Mouse (Mus musculus) heart, embryonic 15.5 days (tissue): Measurements from ENCODE around the gene Zfp784. TPM values are rescaled to one million over a fixed set of nuclear protein-coding genes. Genes with fewer than 3 reads are reported as not detected.
"Not testable (repeated sequence)": the region's sequence is repeated elsewhere in the genome, so short reads cannot be mapped to it uniquely, and the experiment has no call there.

Source experiments
- ATAC-seq: fragments of 200-750 bp; cut with Nextera tagmentation; replicated peaks from 2 replicates; pipeline ENCODE4 v1.8.0; 2017; ENCODE audit warnings: low read depth, moderate TSS enrichment; ENCODE audit not compliant: insufficient number of reproducible peaks, insufficient read depth, low FRiP score
- H3K27ac ChIP-seq: fragments of 300-500 bp; sonication (generic); 2 replicates; pipeline ENCODE4 v1.5.1; 2015; ENCODE audit warnings: mild to moderate bottlenecking, inconsistent platforms
- H3K27me3 ChIP-seq: fragments of 300-500 bp; sonication (generic); 2 replicates; pipeline ENCODE4 v1.6.1; 2015; ENCODE audit warnings: inconsistent platforms
- H3K36me3 ChIP-seq: fragments of 300-500 bp; sonication (generic); 2 replicates; pipeline ENCODE4 v1.6.1; 2015; ENCODE audit warnings: mild to moderate bottlenecking, inconsistent platforms
- H3K4me1 ChIP-seq: fragments of 300-500 bp; sonication (generic); replicated peaks from 2 replicates; pipeline ENCODE4 v1.6.1; 2015; ENCODE audit warnings: inconsistent platforms
- H3K4me2 ChIP-seq: fragments of 300-500 bp; sonication (generic); 2 replicates; pipeline ENCODE4 v1.6.1; 2015; ENCODE audit warnings: inconsistent platforms, mild to moderate bottlenecking, moderate library complexity
- H3K4me3 ChIP-seq: fragments of 300-500 bp; sonication (generic); 2 replicates; pipeline ENCODE4 v1.5.1; 2015; ENCODE audit warnings: mild to moderate bottlenecking, inconsistent platforms
- H3K9ac ChIP-seq: fragments of 300-500 bp; sonication (generic); 2 replicates; pipeline ENCODE4 v1.6.1; 2015; ENCODE audit warnings: mild to moderate bottlenecking, inconsistent platforms
- H3K9me3 ChIP-seq: fragments of 300-500 bp; sonication (generic); replicated peaks from 2 replicates; pipeline ENCODE4 v1.6.1; 2016; ENCODE audit warnings: inconsistent platforms
- WGBS: fragments of 180-500 bp; shearing (Covaris S2); methylation state at CpG from one replicate; pipeline ENCODE4 v1.1.7; 2015; ENCODE audit warnings: mixed read lengths; 5-methylcytosine and 5-hydroxymethylcytosine counted together
- polyA plus RNA-seq: library from polyadenylated mRNA; unstranded; fragments of >200 nt; fragmentation: Nextera tagmentation; extraction: Ambion mirVana; gene quantifications from 2 replicates; pipeline ENCODE4 v1.2.1, GENCODE M21; 2015

The Zfp784 gene
- polyA plus RNA-seq, 1 experiment from 2014 or later, result 5.4 TPM

GRCm38 (mm10) chr7:5002876-5003275, 35.4 kb downstream of the Zfp784 start:
- ATAC-seq, H3K9ac ChIP-seq, H3K4me2 ChIP-seq, H3K27me3 ChIP-seq, H3K27ac ChIP-seq, H3K9me3 ChIP-seq, H3K4me1 ChIP-seq, H3K4me3 ChIP-seq: not testable (repeated sequence)
- WGBS, result 60% methylated on average over 8 of the region's 8 CpGs
- H3K36me3 ChIP-seq, result peaks cover 18% of the 10 kb centered on the region

- ATAC-seq, result no peak
- Histone ChIP-seq H3K36me3 (no peaks in the 10 kb centered on the region), H3K27me3 (no peaks in the 10 kb centered on the region), H3K4me2 (no peak overlapping the region), H3K9me3 (no peaks in the 10 kb centered on the region), H3K4me3 (no peak overlapping the region), H3K9ac (no peak overlapping the region), H3K27ac (no peak overlapping the region), H3K4me1 (peaks cover 14% of the 10 kb centered on the region)
- WGBS, result 61% methylated on average over 2 of the region's 2 CpGs
Measured at GRCm38 (mm10) chr7:4999876-5000275, 38.4 kb downstream of the Zfp784 start.

- WGBS, result 54% methylated on average over 8 of the region's 8 CpGs
- H3K4me2 ChIP-seq, result peak overlapping the region; percentile 82
- peaks cover 20% of the 10 kb centered on the region for H3K27me3 ChIP-seq
- peaks cover 22% of the 10 kb centered on the region for H3K36me3 ChIP-seq
- H3K9ac ChIP-seq, result no peak overlapping the region
- H3K4me1 ChIP-seq, result peaks cover 27% of the 10 kb centered on the region
- no peak for ATAC-seq
- H3K9me3 ChIP-seq, result no peaks in the 10 kb centered on the region
- peak overlapping the region; percentile 59; the same call in 1 of the 2 replicates for H3K27ac ChIP-seq
- peak overlapping the region; percentile 71 for H3K4me3 ChIP-seq
Measured at GRCm38 (mm10) chr7:4996934-4997333, 41.3 kb downstream of the Zfp784 start.

GRCm38 (mm10) chr7:4996003-4996895, 42.0 kb downstream of the Zfp784 start, which contains the start of gene Zfp579:
TSS of gene Zfp579 (minus strand) at chr7:4996158.
- Histone ChIP-seq H3K36me3 (peaks cover 22% of the 10 kb centered on the region), H3K27ac (peak within 1 kb of the TSS; percentile 59), H3K4me1 (peaks cover 27% of the 10 kb centered on the region), H3K4me2 (peak within 1 kb of the TSS; percentile 82), H3K27me3 (peaks cover 20% of the 10 kb centered on the region), H3K9ac (peak within 1 kb of the TSS; percentile 75), H3K9me3 (no peaks in the 10 kb centered on the region), H3K4me3 (peak within 1 kb of the TSS; percentile 71)
- ATAC-seq, result peak; percentile 76
- 8% methylated on average over 14 of the region's 26 CpGs for WGBS

GRCm38 (mm10) chr7:4995268-4996002, 42.8 kb downstream of the Zfp784 start:
- Histone ChIP-seq H3K4me3 (peak overlapping the region; percentile 71), H3K9ac (peak overlapping the region; percentile 75), H3K27ac (peak overlapping the region; percentile 59), H3K4me1 (peaks cover 27% of the 10 kb centered on the region), H3K36me3 (peaks cover 22% of the 10 kb centered on the region), H3K27me3 (peaks cover 20% of the 10 kb centered on the region), H3K9me3 (no peaks in the 10 kb centered on the region), H3K4me2 (peak overlapping the region; percentile 82)
- WGBS, result 6% methylated on average over 19 of the region's 19 CpGs
- ATAC-seq, result peak; percentile 32; the same call in 1 of the 2 replicates

GRCm38 (mm10) chr7:4993999-4994788, 44.1 kb downstream of the Zfp784 start:
- peaks cover 22% of the 10 kb centered on the region for H3K36me3 ChIP-seq
- no peak for ATAC-seq
- H3K4me3 ChIP-seq, result peak overlapping the region; percentile 71
- no peaks in the 10 kb centered on the region for H3K9me3 ChIP-seq
- 49% methylated on average over 59 of the region's 59 CpGs for WGBS
- H3K9ac ChIP-seq, result peak overlapping the region; percentile 10; the same call in 1 of the 2 replicates
- H3K4me2 ChIP-seq, result peak overlapping the region; percentile 82
- H3K4me1 ChIP-seq, result peaks cover 27% of the 10 kb centered on the region
- no peak overlapping the region for H3K27ac ChIP-seq
- H3K27me3 ChIP-seq, result peaks cover 20% of the 10 kb centered on the region

GRCm38 (mm10) chr7:4993347-4993998, 44.8 kb downstream of the Zfp784 start:
- Histone ChIP-seq H3K27ac (no peak overlapping the region), H3K9me3 (no peaks in the 10 kb centered on the region), H3K36me3 (peaks cover 22% of the 10 kb centered on the region), H3K4me2 (peak overlapping the region; percentile 82), H3K27me3 (peaks cover 20% of the 10 kb centered on the region), H3K4me3 (peak overlapping the region; percentile 71), H3K9ac (no peak overlapping the region), H3K4me1 (peaks cover 27% of the 10 kb centered on the region)
- ATAC-seq, result no peak
- 43% methylated on average over 51 of the region's 55 CpGs for WGBS

GRCm38 (mm10) chr7:4988250-4988649, 50.0 kb downstream of the Zfp784 start:
- Histone ChIP-seq H3K4me1 (peaks cover under 1% of the 10 kb centered on the region; the same call in 1 of the 2 replicates), H3K9me3 (no peaks in the 10 kb centered on the region), H3K36me3 (peaks cover 10% of the 10 kb centered on the region), H3K4me2 (no peak overlapping the region), H3K27me3 (peaks cover 5% of the 10 kb centered on the region), H3K4me3 (no peak overlapping the region), H3K9ac (no peak overlapping the region), H3K27ac (no peak overlapping the region)
- 23% methylated on average over 2 of the region's 2 CpGs for WGBS
- 0 out of 2 replicates have a peak, but pooled peaks have one; percentile 49 for ATAC-seq
